Mouse (Mus musculus): ENCODE results near the gene Adprhl1.

Gene Adprhl1

DNA sequence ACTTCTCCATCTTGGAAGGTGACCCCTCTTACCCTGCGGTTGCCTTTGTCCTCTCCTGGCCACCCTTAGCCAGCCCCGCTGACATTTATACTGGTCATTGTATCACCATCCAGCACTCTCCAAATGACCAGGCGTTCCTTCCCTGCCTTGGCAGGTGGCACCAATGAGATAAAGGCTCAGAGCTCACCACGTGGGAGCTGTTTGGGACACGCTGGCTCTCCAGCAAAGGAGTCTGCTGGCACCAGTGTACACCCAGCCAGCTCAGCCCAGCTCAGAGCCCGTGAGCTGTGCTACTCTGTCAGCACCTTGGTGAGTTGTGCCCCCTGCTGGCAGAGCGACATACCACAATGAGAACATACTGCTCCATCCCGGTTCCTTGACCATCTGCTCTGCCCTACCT is at the start of gene Adprhl1:
Adprhl1 (minus strand) TSS at position 144 of the 400 bp plus-strand sequence.
- H3K27me3 ChIP-seq (ENCODE audit: control insufficient read depth, insufficient read depth, low read length, poor library complexity, severe bottlenecking): no peaks in the 10 kb centered on the region
- H3K36me3 ChIP-seq (ENCODE audit: control insufficient read depth, insufficient read depth, low read length, poor library complexity, severe bottlenecking): peaks cover 2% of the 10 kb centered on the region; the same call in 1 of the 2 replicates
- peak; percentile 49 for DNase-seq (ENCODE audit: low read depth, low spot score)

DNA sequence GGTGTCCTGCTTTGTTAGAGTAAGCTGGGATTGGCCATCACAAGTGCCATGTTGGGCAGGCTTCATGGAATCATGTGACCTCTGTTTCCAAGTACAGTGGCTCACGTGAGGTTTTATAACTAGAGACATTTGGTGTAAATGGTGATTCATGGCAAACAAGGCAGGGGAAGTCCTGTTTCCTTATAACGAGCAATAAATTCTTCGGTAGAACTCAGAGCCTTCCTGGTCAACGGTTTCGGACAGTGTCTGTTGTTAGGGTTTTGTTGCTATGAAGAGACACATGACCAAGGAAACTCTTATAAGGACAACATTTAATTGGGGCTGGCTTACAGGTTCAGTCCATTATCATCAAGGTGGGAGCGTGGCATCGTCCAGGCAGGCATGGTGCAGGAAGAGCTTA is 47.1 kb upstream of the Adprhl1 start:
- peaks cover 4% of the 10 kb centered on the region; the same call in 1 of the 2 replicates for H3K36me3 ChIP-seq (ENCODE audit: control insufficient read depth, insufficient read depth, low read length, poor library complexity, severe bottlenecking)
- no peak for DNase-seq (ENCODE audit: low read depth, low spot score)
- no peaks in the 10 kb centered on the region for H3K27me3 ChIP-seq (ENCODE audit: control insufficient read depth, insufficient read depth, low read length, poor library complexity, severe bottlenecking)

DNA sequence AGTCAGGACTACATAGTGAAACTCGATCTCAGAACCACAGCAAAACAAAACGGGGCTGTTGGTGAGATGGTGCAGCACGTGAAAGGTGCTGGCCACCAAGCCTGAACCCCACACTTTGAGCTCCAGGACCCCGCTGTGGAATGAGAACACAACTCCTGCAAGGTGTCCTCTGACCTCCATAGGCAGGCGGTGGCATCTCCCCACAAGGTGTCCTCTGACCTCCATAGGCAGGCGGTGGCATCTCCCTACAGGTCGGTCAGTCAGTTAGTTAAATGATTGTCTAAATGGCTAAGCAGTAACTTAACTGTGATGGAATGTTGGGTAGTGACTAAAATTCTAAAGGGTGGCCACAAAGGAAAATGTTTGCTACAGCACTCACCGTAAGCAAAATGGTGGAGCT is 45.6 kb upstream of the Adprhl1 start:
- no peak for DNase-seq (ENCODE audit: low read depth, low spot score)
- Histone ChIP-seq H3K27me3 (ENCODE audit: control insufficient read depth, insufficient read depth, low read length, poor library complexity, severe bottlenecking) (no peaks in the 10 kb centered on the region), H3K36me3 (ENCODE audit: control insufficient read depth, insufficient read depth, low read length, poor library complexity, severe bottlenecking) (peaks cover 4% of the 10 kb centered on the region; the same call in 1 of the 2 replicates)

DNA sequence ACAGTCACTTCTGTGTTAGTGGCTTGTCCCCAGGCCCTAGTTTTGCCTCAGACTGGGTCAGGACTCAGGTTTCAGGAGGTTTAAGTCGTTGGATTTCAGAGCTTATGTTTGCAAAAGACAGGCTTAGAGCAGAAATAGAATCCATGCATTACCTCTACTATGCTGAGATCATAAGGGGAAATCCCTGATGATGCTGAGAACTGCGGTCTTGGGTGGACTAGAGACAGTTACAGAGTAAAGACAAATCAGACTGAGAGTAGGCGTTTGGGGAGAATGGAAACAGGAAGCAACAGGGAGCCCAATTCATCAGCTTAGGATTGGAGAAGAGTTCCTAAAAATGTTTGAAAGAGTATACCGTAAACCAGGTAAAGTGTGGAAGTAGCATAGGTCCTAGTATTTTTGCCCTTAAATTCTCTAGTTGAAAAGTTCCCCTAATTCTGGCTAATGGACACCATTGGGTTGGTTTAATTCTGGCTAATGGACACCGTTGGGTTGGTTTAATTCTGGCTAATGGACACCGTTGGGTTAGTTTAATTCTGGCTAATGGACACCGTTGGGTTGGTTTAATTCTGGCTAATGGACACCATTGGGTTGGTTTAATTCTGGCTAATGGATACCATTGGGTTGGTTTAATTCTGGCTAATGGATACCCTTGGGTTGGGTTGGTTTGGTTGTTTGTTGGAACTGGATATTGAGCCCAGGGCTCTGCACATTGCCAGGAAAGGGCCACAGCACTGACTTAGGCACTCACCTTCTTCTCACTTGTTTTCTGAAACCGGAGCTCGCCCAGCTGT is 39.9 kb upstream of the Adprhl1 start:
- no peak for DNase-seq (ENCODE audit: low read depth, low spot score)
- H3K36me3 ChIP-seq (ENCODE audit: control insufficient read depth, insufficient read depth, low read length, poor library complexity, severe bottlenecking): no peaks in the 10 kb centered on the region; the same call in 1 of the 2 replicates
- H3K27me3 ChIP-seq (ENCODE audit: control insufficient read depth, insufficient read depth, low read length, poor library complexity, severe bottlenecking): no peaks in the 10 kb centered on the region

DNA sequence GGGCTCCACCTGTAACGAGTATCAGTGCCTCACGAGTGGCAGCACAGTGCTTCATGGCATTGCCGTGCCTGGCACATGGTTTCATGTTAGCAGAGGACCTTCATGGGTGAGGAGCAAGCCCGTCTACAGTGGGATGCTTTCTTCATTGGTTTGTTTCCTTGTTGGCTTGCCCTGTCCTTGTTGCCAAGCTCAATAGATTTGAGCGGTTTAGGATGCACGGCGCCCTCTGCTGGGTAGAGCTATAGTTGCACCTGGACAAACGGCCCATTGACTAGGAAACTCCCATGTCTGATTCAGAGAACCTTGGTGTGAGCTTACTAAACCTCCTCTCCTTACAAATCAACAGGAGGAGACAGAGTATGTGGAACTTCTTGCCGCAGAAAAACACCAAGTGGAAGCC is 38.4 kb upstream of the Adprhl1 start:
- peak; percentile 86 for DNase-seq (ENCODE audit: low read depth, low spot score)
- no peaks in the 10 kb centered on the region for H3K36me3 ChIP-seq (ENCODE audit: control insufficient read depth, insufficient read depth, low read length, poor library complexity, severe bottlenecking)
- H3K27me3 ChIP-seq (ENCODE audit: control insufficient read depth, insufficient read depth, low read length, poor library complexity, severe bottlenecking): no peaks in the 10 kb centered on the region

DNA sequence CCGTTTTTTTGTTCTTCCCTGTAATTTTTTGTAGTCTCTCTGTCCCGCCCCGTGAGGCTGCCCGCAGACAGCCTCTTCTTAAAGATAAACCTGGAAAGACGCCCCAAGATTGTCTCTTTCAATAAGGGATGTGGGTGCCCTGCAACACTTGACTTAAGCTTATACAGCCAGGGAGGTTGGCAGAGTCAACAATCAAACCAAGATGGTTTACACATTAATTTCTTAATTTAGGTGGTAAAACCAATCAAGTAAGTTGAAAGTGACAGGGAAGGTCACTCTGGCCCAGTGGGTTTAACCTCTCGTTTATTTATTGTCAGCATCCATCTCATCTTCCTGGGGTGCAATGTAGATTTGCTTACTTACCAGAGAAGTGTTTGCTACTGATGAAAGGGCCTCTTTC is 34.7 kb upstream of the Adprhl1 start:
- H3K36me3 ChIP-seq (ENCODE audit: control insufficient read depth, insufficient read depth, low read length, poor library complexity, severe bottlenecking): no peaks in the 10 kb centered on the region
- H3K27me3 ChIP-seq (ENCODE audit: control insufficient read depth, insufficient read depth, low read length, poor library complexity, severe bottlenecking): no peaks in the 10 kb centered on the region
- DNase-seq (ENCODE audit: low read depth, low spot score): no peak

DNA sequence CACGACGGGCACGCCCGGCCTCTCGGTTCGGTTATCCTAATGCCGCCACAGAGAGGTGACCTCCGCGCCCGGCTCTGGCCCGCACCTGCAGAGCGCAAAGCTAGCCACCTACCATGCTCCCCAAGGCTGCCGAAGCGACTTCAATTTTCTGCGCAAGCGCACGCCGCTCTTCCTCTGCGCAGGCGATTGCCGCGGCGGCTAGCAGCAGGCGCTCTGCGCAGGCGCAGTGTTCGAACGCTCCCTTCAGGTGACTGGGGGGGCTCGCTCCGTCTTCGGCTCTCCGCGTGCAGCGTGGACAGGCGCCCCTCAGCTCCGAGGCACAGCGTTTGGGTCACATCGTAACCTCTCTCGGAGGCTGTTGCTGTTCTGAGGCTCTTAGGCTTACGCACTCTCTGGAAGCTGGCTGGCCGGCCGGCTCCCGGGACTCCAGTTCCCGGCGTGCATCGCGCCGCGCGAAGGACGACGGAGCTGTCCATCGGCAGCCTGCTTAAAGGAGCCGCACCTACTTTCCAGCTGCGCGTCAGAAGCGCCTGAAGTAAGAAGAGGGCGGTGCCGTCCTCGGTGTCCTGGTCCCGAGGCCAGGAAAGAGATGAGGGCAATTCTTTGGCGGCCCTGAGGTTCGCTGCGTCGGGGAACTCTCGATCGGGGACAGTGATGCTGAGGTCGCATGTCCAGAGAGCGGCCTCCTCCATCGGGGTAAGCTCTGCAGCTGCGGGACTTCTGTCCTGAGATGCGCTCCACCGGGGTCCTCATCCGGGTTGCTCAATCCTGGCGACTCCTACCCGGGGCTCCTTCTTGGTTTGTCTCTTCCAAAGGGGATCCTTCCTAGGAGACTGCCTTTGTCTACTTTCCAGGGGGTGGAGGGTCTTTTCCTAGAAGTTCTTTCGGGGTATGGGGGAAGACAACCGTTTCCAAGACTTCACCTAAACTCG is 34.0 kb upstream of the Adprhl1 start, which contains the start of the genes Dcun1d2 and Tmco3:
Dcun1d2 (minus strand) TSS at position 440 of the 932 bp plus-strand sequence.
Tmco3 (plus strand) TSS at position 499 of the 932 bp plus-strand sequence.
- Histone ChIP-seq H3K27me3 (ENCODE audit: control insufficient read depth, insufficient read depth, low read length, poor library complexity, severe bottlenecking) (no peaks in the 10 kb centered on the region), H3K36me3 (ENCODE audit: control insufficient read depth, insufficient read depth, low read length, poor library complexity, severe bottlenecking) (no peaks in the 10 kb centered on the region)
- peak; percentile 98 for DNase-seq (ENCODE audit: low read depth, low spot score)

DNA sequence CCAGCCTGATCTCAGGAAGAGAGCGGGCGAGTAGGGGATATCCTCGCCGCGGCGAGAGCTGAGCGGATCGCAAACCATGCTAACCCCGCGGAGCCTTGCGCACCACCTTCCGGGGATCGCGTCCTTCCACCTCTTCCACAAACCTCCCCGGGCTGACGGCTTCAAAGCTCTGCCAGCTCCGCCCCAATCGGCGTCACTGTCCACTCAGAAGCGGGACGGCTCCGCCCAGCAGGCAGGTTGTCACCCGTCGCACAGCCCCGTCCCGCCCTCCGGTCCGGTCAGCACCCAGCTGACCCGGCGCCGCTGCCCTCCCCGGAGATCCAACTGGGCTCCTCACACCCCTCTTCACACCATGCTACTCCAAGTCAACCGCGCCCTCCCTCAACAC is 33.3 kb upstream of the Adprhl1 start:
- Histone ChIP-seq H3K36me3 (ENCODE audit: control insufficient read depth, insufficient read depth, low read length, poor library complexity, severe bottlenecking) (no peaks in the 10 kb centered on the region), H3K27me3 (ENCODE audit: control insufficient read depth, insufficient read depth, low read length, poor library complexity, severe bottlenecking) (no peaks in the 10 kb centered on the region)
- peak; percentile 82 for DNase-seq (ENCODE audit: low read depth, low spot score)

DNA sequence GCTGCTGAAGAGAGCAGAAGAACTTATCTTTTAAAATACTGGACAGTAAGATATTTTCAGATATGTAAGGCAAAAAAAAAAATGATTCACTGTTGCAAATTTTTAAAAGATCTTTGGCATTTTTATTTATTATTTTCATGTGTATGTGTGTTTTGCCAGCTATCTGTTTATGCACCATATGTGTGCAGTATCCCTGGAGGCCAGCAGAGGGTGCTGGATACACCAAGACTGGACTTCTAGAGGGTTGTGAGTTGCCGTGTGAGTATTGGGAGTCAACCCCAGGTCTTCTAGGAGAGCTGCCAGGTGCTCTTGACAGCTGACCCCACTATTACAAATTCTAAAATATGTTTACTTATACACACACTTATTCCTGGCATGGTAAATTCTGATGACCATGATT is 29.2 kb upstream of the Adprhl1 start:
- no peak for DNase-seq (ENCODE audit: low read depth, low spot score)
- Histone ChIP-seq H3K36me3 (ENCODE audit: control insufficient read depth, insufficient read depth, low read length, poor library complexity, severe bottlenecking) (no peaks in the 10 kb centered on the region), H3K27me3 (ENCODE audit: control insufficient read depth, insufficient read depth, low read length, poor library complexity, severe bottlenecking) (no peaks in the 10 kb centered on the region)

DNA sequence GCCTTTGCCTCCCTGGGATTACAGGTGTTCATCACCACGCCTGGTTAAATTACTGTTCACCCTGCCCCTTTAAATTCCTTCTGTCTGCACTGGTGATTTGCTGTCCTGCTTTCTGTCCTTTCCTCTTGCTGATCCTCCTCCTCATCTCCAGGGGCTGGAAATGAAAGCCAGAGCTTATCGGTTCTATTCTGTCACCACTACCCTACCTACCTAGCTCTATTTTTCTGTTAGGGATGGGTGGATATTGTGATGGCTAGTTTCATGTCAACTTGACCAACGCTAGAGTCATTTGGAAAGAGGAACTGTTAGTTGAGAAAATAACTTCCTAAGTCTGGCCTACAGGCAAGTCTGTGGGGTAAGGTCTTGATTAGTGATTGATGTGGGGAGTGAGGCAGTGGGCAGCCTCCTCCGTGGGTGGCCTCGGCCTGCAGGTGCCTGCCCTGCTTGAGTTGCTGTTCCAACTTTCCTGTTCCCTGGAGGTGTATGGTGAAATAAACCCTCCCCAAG is 23.0 kb upstream of the Adprhl1 start:
- no peak for DNase-seq (ENCODE audit: low read depth, low spot score)
- Histone ChIP-seq H3K27me3 (ENCODE audit: control insufficient read depth, insufficient read depth, low read length, poor library complexity, severe bottlenecking) (no peaks in the 10 kb centered on the region), H3K36me3 (ENCODE audit: control insufficient read depth, insufficient read depth, low read length, poor library complexity, severe bottlenecking) (peaks cover 2% of the 10 kb centered on the region; the same call in 1 of the 2 replicates)

DNA sequence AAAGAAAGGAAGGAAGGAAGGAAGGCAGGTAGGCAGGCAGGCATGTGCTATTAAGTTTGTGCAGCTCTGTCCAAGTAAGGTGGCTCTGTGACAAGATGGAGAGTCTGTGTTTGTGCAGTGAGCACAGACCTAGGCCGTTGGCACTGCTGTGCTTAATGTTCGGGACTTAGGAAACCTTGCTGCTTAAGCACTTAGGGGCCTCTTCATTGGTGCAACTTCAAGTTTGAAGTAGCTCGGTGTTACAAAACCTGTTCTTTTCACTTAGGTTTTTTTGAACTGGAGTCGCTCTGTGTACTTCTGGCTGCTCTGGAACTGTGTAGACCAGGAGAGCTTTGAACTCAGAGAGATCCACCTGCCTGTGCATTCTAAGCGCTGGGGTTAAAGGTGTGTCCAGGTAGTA is 18.9 kb upstream of the Adprhl1 start:
- H3K27me3 ChIP-seq (ENCODE audit: control insufficient read depth, insufficient read depth, low read length, poor library complexity, severe bottlenecking): no peaks in the 10 kb centered on the region
- peaks cover 3% of the 10 kb centered on the region; the same call in 1 of the 2 replicates for H3K36me3 ChIP-seq (ENCODE audit: control insufficient read depth, insufficient read depth, low read length, poor library complexity, severe bottlenecking)
- DNase-seq (ENCODE audit: low read depth, low spot score): no peak

DNA sequence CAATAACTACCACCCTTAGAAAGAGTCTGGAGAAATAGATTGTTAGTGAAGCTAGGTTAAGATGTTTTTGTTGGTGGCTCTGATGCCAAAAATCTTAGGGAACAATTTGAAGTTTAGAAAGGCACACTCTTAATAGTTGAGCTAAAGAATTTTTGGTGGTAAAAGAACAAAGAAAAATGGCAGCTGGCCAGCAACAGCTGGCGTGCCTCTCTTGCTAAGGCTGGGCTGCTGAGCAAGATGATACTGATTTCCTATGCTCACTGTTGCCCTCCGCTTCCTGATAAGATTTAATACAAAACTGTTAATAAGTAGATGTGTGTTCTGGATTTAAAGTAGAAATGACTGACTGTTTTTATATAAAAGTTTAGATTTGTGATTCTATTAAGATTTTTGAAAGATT is 13.6 kb upstream of the Adprhl1 start:
- Histone ChIP-seq H3K36me3 (ENCODE audit: control insufficient read depth, insufficient read depth, low read length, poor library complexity, severe bottlenecking) (peaks cover 1% of the 10 kb centered on the region; the same call in 1 of the 2 replicates), H3K27me3 (ENCODE audit: control insufficient read depth, insufficient read depth, low read length, poor library complexity, severe bottlenecking) (no peaks in the 10 kb centered on the region)
- DNase-seq (ENCODE audit: low read depth, low spot score): no peak

DNA sequence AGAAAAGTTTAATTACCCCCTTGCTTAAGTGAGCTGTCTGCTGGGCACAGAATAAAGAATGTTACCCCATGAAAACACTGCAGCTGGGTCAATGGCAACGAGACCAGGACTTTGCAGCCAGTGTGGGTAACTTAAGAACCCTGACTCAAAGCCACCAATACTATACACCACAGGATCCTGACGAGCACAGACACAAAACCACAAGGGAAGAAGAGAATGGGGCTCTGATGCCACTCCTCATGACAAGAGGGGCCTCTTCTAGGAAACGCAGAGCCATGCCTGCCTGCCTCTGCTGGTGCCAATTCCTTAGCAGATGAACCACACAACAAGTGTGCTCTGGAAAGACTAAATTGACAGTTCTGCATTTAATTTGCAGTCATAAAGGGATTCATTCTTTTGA is 9.4 kb upstream of the Adprhl1 start:
- Histone ChIP-seq H3K36me3 (ENCODE audit: control insufficient read depth, insufficient read depth, low read length, poor library complexity, severe bottlenecking) (no peaks in the 10 kb centered on the region; the same call in 1 of the 2 replicates), H3K27me3 (ENCODE audit: control insufficient read depth, insufficient read depth, low read length, poor library complexity, severe bottlenecking) (no peaks in the 10 kb centered on the region)
- no peak for DNase-seq (ENCODE audit: low read depth, low spot score)

DNA sequence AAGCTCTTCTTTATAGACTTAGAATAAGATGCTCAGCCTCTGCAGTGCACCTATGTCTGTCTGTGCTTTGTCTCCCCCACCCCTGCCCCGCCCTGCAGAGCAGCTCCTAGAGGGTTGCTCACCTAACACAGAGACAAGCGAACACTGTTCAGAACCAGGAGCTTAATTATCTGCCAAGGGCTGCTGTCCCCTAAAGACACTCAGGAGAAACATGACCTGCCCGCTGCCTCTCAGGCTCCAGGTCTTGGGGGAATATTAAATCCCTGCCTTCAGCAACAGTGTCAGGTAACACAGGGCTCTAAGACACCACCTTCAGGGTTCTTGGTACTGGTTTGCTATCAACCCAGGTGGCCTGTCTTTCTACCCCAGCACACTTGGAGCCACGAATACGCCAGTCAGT is 549 bp downstream of the Adprhl1 start:
- Histone ChIP-seq H3K27me3 (ENCODE audit: control insufficient read depth, insufficient read depth, low read length, poor library complexity, severe bottlenecking) (no peaks in the 10 kb centered on the region), H3K36me3 (ENCODE audit: control insufficient read depth, insufficient read depth, low read length, poor library complexity, severe bottlenecking) (peaks cover 2% of the 10 kb centered on the region; the same call in 1 of the 2 replicates)
- no peak for DNase-seq (ENCODE audit: low read depth, low spot score)
